Mouse (Mus musculus) lung, postnatal 36 days (tissue): ENCODE results near the gene Dscaml1.

Experiments
- DNase-seq: peaks from one replicate; pipeline ENCODE4 v3.0.0; 2022; ENCODE audit warnings: mixed read lengths

Dscaml1 gene

DNA sequence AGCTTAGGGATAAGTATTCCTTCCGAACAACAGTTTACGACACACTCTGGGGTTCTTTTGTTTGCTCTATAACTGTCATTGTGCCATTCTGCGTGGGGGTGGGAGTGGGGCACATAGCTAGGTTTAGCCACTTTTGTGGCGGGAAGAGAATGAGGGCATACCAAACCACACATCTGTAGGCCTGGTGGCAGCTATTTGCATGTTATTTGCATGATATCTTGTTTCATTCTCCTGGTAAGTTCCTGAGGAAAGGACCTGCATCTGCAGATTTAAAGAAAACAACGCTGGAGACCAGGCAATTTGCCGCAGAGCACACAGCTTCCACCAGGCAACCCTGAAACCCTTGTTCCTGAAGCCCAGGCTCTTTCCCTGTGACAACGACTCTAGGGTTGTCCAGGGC lies 30.8 kb downstream of the Dscaml1 start:
- DNase-seq, result no peak

- DNase-seq, result no peak
These were observed 31.9 kb downstream of the Dscaml1 start for GRCm38 (mm10) chr9:45458363-45458762.

GRCm38 (mm10) chr9:45465396-45466019 lies 39.1 kb downstream of the Dscaml1 start:
- peak; percentile 6 for DNase-seq

DNA sequence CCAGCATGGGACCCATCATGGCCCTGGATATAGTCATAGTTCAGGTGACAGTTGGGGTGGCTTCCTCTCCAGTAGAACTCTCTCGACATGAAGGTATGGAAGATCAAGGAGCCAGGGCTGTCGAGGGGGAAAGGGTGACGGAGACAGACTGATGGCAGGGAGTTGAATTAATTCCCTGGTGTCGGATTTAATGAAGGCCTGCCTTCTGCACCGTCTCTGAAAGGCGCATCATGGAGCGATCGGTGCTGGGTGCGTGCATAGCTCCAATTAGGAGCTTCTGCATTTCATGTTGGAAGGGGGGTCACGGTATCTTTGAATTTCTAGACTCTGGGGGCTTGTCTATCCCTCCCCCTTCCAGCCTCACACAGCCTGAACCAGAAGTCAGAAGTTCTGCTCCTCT lies 41.8 kb downstream of the Dscaml1 start:
- DNase-seq, result no peak

DNA sequence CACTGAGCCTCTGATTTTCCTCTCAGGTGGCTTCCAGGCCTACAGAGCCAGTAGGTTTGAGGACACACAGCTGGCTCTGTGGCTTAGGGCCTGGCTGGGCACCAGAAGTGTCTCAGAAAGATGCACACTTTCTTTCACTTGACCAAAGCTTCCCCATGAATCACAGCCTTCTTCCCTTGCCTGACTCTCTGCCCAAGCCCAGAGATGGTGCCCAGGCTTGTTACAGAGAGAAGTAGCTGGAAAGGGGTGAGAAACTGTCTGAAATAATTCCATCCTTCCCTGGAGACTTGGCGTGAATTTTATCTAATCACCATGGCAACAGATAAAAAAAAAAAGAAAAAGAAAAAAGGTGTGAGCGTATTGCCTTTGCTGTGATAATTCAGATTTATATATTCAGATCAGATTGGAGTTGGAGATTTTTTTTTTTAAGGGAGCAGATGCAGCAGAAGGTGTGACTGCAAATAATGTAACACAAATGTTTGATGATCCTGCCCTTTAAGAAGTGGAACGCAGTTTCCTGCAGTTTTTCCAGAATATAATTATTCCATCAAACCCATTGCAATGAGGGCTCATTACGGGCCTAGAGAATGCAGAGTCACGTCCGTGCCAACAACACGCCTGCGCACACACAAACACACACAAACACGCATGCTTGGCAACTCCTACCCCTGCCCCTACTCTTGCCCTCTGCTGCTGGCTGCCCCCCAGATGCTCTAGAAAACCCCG lies 44.5 kb downstream of the Dscaml1 start:
- DNase-seq, result no peak

- DNase-seq, result no peak
These were observed 45.3 kb downstream of the Dscaml1 start for GRCm38 (mm10) chr9:45471691-45472090.

DNA sequence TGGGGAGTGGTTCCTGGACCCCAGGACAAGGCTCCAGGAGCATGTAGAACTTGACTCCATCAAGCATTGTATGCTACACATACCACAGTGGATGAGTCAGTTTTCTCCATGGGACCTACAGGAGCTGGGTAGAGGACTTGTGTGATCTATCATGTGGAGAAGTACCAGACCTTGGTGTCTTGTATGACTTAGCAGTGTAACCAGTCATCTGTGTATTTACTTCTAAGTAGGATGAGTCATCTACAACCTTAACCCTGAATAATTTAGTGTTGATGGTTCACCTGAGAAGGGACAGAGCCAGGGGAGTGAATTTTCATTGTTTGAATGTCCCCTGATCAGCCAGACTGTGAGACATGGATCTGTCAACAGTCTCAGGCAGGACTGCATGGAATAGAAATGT lies 48.4 kb downstream of the Dscaml1 start:
- no peak for DNase-seq

DNA sequence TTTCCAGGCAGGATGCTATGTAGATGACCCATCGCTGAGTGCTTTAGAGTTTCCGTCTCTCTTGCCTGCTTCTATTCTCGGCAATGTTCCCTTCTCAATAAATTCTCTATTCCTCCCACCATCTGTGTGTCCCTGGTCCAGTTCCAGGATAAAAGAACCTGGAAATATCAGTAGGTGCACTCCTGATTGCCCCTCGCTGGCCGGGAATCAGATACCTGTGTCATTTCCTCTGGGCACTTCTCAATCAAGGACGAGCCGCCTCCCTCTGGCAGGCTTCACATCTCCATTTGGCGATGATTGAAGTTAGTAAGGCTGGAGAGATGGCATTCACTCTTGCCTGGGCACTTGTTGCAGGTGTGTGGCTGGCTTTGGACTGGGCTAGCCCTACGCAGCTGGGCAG lies 54.5 kb downstream of the Dscaml1 start:
- DNase-seq, result no peak

DNA sequence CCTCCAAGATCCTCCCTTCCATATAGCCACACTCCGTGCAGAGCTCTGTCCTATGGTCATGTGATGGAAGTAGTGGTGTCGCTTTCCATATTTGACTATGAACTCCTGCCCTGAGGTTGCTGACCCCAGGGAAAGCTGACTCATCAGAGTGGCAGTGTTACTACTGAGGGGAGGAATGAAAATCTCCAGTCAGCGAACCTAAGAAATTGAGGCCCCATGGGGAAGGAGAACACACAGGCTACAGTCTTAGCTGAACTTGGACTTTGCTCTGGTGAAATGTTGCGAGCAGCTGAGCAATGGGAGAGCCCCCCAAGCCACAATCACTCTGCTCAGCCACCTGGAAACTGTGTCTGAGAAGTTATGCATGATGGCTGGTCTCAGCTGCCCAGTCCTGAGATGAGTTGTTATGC lies 60.2 kb downstream of the Dscaml1 start:
- DNase-seq, result no peak

DNA sequence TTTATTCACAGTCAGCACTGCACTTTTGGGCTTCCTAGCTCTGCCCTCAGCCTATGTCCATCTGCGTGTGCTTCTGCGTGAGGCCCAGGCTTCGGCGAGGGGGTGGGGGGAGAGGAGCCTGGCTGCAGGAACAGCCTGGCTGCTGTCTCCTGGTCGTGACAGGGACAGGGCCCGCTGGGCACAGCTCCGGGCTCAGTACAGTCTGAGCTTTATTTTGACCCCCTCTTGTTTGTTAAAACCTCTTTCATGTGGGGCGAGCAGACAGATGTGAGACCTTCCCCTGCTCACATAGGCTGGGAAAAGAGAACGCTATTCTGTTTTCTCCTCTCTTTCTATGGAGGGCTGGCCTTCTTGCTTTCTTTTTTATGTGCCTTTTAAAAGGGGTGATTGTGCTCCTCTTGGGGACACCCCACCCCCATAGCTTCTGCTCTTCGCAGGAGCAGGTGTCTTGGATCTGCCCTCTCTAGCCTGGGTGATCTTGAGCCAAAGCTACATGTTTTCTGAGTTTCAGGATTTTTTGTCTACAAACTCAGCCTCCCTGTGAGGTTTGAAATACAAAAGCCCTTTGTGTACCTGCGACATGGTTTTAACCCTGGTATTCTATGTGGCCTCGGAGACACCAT lies 60.9 kb downstream of the Dscaml1 start:
- DNase-seq, result no peak

- no peak for DNase-seq
These were observed 64.5 kb downstream of the Dscaml1 start for GRCm38 (mm10) chr9:45490899-45491298.

DNA sequence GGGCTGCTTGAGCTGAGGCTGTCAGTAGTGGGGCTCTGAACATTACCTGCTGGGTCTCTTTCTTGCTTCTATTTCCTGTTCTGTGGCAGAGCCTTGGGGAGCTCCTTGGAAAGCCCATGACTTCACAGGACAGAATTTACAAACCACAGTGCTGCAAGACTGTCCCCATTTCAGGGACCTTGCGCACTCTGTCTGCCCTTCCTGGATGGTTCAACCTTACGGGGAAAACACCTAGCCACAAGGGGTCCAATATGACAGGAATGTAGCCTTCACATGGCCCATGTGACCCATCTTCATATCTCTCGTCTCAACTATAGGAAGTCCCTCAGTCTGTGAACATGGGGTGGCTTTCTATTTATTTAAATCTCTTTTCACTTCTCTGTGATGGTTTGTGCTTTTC lies 68.5 kb downstream of the Dscaml1 start:
- DNase-seq, result no peak

DNA sequence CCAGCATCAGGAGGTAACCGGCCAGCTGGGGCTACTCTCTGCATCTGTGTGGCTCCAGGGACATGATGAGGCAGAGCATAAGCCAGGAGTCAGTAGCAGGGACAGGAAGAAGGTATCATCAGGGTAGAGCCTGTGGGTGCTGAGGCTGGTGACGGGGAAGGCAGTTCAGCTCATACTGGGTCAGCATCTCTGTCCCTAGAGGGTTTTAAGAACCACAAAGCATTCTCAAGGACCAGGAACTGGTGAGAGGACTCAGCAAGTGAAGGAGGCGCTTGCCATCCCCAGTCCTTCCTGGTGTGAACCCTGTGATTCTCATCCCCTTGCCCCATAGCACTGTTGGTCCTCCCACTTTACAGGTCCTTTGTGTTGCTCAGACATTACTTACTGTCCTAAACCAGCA lies 69.9 kb downstream of the Dscaml1 start:
- no peak for DNase-seq

DNA sequence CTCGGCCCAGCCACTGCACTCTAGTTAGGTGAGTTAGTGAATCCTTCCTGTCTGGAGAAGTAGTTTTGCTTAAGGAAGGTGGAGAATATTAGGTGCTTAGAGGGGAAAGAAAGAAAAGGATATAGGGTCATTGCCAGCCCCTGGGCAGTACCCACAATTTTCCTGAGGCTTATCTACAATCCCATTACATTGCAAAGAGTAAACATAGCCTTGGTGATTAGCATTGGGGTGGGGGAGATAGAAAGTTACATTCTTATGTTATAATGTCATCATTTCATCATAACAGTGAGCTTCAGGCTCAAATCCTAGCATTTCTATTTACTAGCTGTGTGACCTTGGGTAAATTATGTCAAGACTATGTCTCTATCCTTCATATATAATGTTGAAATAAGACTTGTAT lies 70.5 kb downstream of the Dscaml1 start:
- no peak for DNase-seq

- DNase-seq, result no peak
These were observed 72.8 kb downstream of the Dscaml1 start for GRCm38 (mm10) chr9:45499267-45499666.

DNA sequence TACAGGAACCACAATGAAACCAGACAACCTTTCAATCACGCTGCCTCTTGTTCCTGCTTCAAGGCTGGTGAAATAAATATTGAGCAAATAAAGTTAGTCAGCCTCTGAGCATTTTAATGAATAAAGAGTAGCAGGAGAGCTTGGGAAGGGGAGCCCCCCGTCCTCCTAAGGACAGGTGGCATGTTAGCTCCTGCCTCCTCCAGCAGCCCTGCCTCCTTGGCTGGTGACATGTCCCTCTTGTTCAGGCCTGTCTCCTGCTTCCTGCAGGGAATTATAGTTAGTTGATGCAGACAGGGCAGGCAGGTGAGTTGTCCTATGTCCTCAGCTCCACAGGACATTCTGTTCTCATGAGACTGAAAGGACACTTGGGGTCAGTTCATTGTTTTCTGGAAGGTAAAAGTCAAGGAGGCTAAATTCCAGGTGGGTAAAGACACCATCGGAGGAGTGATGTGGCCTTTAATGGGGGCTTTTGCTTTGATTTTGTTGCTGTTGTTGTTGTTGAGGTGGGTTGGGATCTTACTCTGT lies 73.7 kb downstream of the Dscaml1 start:
- DNase-seq, result no peak

GRCm38 (mm10) chr9:45501295-45501927 lies 75.0 kb downstream of the Dscaml1 start:
- no peak for DNase-seq

- DNase-seq, result peak; percentile 26
These were observed 75.7 kb downstream of the Dscaml1 start for GRCm38 (mm10) chr9:45501963-45502641.

- DNase-seq, result peak; percentile 73
These were observed 78.5 kb downstream of the Dscaml1 start for GRCm38 (mm10) chr9:45504977-45505376.

DNA sequence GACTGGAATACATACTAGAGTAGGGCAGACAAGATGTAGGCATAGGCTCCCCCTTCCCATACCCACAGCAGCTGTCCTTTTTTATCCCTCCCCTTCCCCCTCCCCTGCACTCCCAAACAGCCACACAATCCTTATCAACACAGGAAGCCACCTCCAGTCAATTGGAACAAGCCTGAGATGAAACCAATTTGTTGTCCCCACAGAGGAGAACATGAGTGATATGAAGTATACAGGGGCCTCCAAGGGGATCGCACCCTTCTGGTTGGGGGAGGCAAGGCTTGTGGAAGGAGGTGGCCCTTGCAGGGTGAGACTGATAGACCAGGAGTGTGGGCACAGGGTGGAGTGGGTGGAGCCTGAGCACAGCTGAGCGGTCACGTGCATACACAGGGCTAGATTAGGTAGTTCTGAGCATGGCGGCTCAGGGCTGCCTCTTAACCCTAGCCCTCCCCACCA lies 79.1 kb downstream of the Dscaml1 start:
- DNase-seq, result peak; percentile 34

- DNase-seq, result peak; percentile 16
These were observed 81.1 kb downstream of the Dscaml1 start for GRCm38 (mm10) chr9:45507482-45507881.

- DNase-seq, result no peak
These were observed 84.5 kb downstream of the Dscaml1 start for GRCm38 (mm10) chr9:45510806-45511546.
